Mouse (Mus musculus): ENCODE results near the gene Rac2.

The Rac2 gene

DNA sequence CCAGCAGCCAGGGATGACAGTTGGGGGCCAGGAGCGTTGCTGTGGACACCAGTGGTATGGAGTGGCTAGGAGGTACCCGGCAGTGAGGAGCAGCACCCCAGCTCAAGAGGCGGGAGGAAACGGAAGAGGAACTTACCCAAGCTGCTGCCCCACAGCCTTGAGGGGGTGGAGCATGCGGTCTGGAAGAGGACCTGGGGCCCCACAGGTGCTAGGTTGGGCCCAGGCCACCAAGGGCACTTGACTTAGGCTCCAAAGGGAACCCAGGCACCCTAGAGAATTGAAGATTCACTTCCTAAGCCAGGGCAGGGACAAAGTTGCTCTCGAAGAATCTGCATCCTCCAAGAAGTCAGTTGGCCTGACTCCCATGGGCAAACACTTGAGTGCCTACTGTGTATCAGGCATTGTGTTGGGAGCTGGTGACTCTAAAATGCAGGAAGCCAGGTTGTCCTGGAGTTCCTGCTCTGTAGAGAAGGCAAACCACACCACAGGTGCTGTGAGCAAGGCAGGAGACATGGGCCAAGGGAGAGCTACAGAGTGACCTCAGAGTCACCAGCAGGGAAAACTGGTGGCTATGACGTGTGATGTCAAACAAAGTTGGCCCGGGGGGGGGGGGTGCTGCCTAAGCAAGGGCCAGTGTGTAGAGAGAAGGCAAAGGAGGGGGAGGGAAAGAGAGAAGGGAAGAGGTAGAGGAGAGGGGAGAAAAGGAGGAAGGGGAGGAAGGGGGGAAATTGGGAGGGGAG is at the start of gene Rac2:
Gene Rac2, minus strand, starts transcription at position 126 of the 740 bp plus-strand sequence.
- DNase-seq: peak; percentile 68

- DNase-seq: no peak
Observed at GRCm38 (mm10) chr15:78616973-78617372, 44.4 kb upstream of the Rac2 start.

- no peak for DNase-seq
Observed at GRCm38 (mm10) chr15:78614536-78614935, 42.0 kb upstream of the Rac2 start.

DNA sequence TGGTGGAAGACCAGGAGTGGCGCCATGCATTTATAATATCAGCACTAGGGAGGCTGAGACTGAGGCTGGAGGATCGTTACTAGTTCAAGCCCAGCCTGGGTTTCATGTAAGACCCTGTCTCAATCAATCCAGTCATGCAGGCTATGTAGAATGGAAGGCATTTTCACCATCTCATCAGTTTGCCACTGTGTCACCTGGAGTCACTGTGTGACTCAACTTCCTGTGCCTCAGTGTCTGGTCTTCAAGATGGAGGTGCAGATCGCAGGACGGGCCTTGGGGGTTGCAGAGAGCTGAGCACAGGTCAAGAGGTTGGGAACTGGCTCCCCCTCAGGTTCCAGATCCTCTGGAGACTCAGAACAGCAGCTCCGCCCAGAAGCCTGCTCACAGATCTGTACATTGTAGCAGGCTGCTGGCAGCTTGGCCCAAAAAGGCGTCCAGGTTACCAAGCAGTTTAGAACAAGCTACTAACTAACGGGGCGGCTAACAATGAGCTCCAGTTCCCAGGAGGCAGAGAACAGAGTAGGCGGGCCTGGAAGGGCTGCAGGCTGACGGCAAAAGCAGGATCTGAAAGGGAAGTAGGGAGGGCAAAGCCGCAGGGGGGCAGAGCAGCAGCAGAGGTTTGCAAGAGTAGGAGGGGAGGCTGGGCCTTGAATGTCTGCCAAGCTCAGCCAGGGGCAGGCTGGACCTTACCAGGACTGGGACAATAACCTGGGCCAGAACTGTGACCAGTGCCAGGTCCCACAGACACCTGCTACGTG is 38.3 kb upstream of the Rac2 start:
- peak; percentile 38 for DNase-seq

- peak; percentile 44 for DNase-seq
Observed at GRCm38 (mm10) chr15:78607463-78607862, 34.9 kb upstream of the Rac2 start.

GRCm38 (mm10) chr15:78606059-78606458 is 33.5 kb upstream of the Rac2 start:
- DNase-seq: peak; percentile 39

GRCm38 (mm10) chr15:78605371-78605791 is 32.8 kb upstream of the Rac2 start:
- DNase-seq: no peak

DNA sequence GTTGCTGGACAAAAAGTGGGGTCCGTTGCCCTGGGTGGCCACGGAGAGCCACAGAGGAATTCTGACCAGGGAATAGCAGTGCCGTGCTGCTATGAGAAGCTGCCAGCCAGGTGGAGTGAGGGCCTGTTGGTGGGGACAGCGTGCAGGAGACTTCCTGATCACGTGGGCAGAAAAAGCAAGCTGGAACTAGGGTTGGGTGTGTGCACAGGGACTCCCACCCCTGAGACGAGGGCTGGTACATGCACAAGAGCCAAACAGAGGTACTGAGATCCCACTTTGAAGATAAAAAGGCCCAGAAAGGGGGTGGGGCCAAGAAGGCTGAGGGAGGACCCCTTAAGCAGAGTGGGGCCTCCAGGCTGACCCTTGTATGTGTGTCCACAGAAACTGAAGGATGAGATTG is 31.7 kb upstream of the Rac2 start:
- DNase-seq: no peak

- no peak for DNase-seq
Observed at GRCm38 (mm10) chr15:78601180-78601579, 28.6 kb upstream of the Rac2 start.

DNA sequence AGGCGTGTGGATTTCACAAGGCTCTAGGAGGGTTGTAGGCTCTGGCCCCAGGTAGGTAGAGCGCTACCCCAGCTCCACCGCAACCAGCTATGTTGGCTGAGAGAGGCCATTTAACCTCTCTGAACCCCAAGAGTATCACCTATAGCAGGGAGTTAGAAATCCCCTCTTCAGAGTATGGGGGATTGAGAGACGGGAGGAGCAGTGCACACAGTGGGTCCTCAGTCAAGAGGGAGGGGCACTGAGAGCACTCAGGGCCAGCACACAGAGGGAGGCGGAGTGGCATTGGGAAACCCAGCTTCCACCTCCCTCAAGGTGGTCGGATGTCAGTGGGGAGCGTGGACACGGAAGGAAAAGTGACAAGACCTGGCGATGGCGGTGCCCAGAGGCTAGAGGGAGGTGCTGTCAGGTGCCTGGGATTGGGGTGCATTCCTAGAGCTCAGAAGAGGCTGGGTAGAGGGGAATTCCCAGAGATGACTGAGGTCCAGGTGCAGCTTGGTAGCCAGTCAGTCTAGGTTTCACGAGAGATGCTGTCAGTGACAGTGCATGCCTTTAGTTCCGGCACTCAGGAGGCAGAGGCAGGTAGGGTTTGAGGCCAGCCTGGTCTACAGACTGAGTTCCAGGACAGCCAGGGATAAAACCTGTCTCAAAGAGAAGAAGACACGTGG is 27.1 kb upstream of the Rac2 start:
- DNase-seq: no peak

DNA sequence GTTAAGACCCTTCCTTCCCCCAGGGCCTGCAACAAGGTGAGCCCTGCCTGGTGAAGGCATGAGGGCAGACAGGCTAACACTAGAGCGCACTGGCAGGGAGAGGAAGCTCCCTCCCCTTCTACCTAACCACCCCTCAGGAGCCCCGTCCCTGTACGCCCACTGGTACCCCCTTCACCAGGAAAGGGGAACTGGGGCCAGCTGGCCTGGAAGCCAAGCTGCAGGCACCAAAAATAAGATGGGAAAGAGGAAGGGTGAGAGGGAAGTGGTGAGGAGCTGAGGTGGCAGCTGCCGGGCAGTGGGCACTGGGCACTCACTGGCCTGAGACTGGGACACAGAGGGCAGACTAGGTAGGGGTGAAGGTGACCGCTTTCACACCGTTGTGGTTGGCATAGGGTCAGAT is 26.5 kb upstream of the Rac2 start:
- DNase-seq: peak; percentile 56

DNA sequence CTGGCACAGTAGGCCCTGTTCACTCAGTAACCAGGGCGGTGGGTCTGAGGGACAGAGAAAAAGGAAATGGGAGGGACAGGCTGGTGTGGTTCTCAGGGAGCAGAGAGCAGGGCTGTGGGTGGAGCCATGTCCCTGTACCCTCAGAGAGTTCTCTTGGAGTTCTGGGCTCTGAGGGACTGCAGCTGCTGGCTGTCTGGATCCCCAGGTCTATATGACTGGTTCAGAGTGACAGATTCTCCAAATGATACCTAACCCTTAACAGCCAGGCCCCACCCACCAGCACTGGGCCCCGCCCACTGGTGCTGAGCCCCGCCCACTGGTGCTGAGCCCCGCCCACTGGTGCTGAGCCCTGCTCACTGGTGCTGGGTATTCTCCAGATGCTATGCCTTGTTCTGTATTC is 25.1 kb upstream of the Rac2 start:
- DNase-seq: peak; percentile 59

GRCm38 (mm10) chr15:78596914-78597313 is 24.3 kb upstream of the Rac2 start, which contains the start of gene Cyth4:
Gene Cyth4, plus strand, starts transcription at chr15:78597047.
- DNase-seq: peak; percentile 80

DNA sequence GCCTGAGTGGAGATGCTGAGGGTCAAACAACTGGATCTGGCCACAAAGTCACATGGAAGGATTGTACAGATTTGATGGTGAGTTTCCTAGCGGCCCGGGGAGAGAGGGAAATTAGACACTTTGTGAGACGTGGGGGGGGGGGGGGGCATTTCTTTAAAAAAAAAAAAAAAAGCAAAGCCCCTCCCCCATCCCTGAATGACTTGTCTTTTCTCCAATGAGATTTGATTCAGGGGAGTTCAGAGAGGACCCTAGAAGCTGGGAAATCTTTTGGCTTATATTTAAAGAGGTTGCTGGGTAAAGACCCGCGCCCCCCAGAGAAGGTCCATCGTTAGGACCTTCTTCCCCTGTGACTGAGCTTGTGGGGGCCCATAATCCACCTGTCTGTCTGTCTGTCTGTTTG is 23.9 kb upstream of the Rac2 start:
- DNase-seq: no peak

DNA sequence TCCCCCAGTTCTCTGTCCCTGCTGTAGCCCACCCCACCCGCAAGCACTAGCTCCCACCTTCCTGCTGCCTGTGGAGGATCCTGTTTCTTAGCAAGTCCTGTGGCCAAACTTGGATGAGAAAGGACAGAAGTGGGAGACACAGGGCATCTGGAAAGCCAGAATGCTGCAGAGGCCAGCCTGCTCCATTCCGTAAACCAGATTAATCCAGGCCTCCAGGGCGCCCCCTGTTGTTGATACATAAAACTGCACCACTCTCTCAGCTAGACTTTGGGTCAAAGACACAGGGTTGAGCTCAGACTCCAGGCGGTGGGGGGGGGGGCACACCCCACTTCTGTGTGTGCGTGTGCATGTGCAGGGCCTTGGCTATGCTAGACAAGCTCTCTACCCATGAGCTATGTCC is 22.9 kb upstream of the Rac2 start:
- DNase-seq: no peak

- DNase-seq: peak; percentile 65
Observed at GRCm38 (mm10) chr15:78594831-78595230, 22.2 kb upstream of the Rac2 start.

DNA sequence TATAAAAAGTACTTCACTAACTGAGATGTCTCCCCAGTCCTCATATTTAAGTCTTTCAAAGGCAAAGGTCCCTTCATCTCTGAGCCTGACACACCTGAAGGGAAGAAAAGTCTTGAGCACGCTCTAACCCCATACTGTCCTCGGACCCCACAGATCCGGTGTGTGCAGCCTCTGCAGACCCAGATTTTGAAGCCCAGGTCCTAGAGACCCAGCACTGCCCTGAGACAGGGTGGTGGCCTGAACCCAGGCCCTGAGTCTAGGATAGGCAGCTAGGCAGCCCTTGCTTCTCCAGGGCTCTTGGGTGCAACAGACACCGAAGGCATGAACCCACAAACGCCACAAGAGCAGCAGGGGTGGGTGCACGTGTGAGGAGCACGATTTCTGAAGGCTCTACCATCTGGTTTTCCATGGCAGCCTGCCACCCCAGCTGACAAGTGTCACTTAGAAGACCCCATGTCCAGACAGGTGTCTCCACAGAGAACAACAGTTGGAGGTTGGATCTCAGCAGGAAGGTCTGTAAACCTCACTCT is 21.4 kb upstream of the Rac2 start:
- DNase-seq: no peak

- DNase-seq: no peak
Observed at GRCm38 (mm10) chr15:78592452-78592968, 19.9 kb upstream of the Rac2 start.

- peak; percentile 62 for DNase-seq
Observed at GRCm38 (mm10) chr15:78591680-78592451, 19.3 kb upstream of the Rac2 start.

DNA sequence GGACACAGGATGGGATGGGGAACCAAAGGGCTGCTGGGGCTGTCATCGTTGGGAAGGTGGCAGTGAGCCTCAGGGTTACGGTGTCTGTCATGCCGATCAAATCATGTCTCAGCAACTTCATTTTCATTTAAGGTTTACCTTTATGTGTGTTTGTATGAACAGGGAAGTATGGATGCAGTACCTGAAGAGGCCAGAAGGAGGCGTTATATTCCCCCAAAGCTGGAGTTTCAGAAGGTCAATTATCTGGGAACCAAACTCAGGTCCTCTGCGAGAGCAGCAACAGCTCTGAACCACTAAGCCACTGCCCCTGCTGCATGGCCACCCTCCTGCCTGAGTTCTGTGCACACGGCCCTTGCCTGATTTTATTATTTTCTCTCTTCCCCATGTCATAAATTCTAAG is 18.2 kb upstream of the Rac2 start:
- DNase-seq: no peak

DNA sequence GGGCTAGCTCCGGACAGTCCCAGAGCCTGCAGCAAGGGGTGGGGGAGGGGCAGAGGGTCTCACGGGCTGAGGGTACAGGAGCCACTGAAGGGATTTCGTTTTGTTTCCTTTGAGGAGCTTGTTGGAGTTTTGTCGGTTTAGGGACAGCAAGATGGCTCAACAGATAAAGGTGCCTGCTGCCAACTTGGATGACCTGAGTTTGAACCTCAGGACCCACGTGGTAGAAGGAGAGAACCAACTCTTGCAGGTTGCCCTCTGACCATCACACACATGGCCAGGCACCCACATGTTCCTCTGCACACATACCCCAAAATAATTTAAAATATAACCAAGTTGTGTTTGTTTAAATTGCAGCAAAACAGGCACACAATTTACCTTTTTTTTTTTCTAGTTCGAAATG is 17.4 kb upstream of the Rac2 start:
- no peak for DNase-seq

DNA sequence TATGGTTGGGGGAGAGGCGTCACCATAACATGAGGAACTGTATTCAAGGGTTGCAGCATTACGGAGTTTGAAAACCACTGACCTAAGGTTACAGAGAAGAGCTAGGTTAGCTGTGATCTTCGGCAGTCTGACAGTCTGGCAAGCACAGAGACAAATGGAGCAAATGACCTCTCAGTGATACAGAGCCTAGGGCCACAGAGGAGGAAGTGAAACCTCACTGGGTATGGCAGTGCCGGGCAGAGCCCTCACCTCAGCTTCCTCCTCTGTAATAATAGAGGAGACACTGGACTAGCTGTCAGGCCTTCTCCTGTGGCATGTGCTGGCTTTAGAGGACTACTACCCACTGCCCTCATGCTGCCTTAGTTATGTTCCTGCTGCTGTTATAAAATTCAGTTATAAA is 16.3 kb upstream of the Rac2 start:
- DNase-seq: peak; percentile 74
